Mouse (Mus musculus): Measurements from ENCODE around the gene Kbtbd4. TPM values are rescaled to one million over a fixed set of nuclear protein-coding genes. Genes with fewer than 3 reads are reported as not detected.
"Not testable (repeated sequence)": the region's sequence is repeated elsewhere in the genome, so short reads cannot be mapped to it uniquely, and the experiment has no call there.

Kbtbd4 gene
- polyA plus RNA-seq, 1 experiment from 2014 or later, result 55.2 TPM

DNA sequence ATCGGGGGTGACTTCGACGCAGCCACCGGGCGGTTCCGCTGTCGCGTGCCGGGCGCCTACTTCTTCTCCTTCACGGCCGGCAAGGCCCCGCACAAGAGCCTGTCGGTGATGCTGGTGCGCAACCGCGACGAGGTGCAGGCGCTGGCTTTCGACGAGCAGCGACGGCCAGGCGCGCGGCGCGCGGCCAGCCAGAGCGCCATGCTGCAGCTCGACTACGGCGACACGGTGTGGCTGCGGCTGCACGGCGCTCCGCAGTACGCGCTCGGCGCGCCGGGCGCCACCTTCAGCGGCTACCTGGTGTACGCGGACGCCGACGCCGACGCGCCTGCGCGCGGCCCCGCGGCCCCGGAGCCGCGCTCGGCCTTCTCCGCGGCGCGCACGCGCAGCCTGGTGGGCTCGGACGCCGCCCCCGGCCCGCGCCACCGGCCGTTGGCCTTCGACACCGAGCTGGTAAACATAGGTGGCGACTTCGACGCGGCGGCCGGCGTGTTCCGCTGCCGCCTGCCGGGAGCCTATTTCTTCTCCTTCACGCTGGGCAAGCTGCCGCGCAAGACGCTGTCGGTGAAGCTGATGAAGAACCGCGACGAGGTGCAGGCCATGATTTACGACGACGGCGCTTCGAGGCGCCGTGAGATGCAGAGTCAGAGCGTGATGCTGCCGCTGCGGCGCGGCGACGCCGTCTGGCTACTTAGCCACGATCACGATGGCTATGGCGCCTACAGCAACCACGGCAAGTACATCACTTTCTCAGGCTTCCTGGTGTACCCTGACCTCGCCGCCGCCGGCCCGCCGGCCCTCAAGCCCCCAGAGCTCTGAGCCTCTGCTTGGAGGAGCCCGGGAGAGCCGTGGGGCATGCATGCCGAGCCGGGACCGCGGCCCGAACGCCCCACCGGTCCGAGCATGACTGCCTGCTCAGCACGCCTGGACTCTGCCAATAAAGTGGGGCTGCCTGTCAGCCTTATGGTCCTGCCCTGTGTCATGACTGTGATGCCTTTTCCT is 14.7 kb upstream of the Kbtbd4 start:
- peak; percentile 89 for DNase-seq
- H3K4me1 ChIP-seq (ENCODE audit: control insufficient read depth, insufficient read depth, low read length), result peaks cover 30% of the 10 kb centered on the region
- H3K27me3 ChIP-seq (ENCODE audit: control insufficient read depth, insufficient read depth, low read length), result peaks cover 28% of the 10 kb centered on the region
- ATAC-seq (ENCODE audit: low FRiP score, low TSS enrichment), result peak; percentile 62
- H3K4me3 ChIP-seq (replicated peaks; ENCODE audit: low read depth, low read length), result peak overlapping the region; percentile 43
- H3K4me2 ChIP-seq (ENCODE audit: low read length), result peak overlapping the region; percentile 65
- H3K9ac ChIP-seq (replicated peaks; ENCODE audit: low read length), result peak overlapping the region; percentile 54
- peak overlapping the region; percentile 64 for H3K27ac ChIP-seq (replicated peaks; ENCODE audit: low read depth, low read length)
- H3K36me3 ChIP-seq (ENCODE audit: control insufficient read depth, insufficient read depth, low read length), result peaks cover 30% of the 10 kb centered on the region
- WGBS, result 4% methylated on average over 133 of the region's 133 CpGs
- no peaks in the 10 kb centered on the region for H3K9me3 ChIP-seq (ENCODE audit: control insufficient read depth, low read length)

DNA sequence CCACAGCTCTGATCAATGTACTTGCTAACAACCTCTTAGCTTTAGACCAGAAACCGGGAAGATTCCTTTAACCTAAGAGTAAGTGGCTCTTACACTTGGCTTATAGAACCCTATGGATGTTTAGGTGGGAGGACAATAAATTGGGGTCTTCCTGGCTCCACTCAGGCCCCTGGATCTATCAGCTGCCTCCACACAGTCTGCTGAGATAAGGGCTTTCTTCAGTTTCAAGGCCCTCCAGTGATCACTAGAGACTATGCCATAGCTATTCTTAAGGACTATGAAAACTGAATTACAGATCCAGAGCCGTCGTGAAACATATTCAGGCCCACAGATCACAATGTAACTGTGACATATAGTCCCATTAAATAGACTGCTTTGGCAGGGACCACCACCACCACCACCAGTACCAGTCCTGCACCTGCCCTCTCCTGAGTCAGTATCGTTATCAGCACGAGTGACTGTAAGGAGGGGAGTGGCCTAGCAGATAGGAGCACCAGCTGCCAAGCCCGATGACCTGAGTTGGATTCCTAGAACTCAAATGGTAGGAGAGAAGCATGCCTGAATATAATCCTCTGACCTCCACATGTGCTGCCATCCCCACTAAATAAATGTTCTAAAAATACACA is 10.8 kb upstream of the Kbtbd4 start:
- peaks cover 11% of the 10 kb centered on the region for H3K27me3 ChIP-seq (ENCODE audit: control insufficient read depth, insufficient read depth, low read length)
- H3K9ac ChIP-seq (replicated peaks; ENCODE audit: low read length), result no peak overlapping the region
- ATAC-seq (ENCODE audit: low FRiP score, low TSS enrichment) (no peak), DNase-seq (no peak)
- H3K27ac ChIP-seq (replicated peaks; ENCODE audit: low read depth, low read length), result no peak overlapping the region
- no peak overlapping the region for H3K4me3 ChIP-seq (replicated peaks; ENCODE audit: low read depth, low read length)
- no peak overlapping the region for H3K4me2 ChIP-seq (ENCODE audit: low read length)
- peaks cover 67% of the 10 kb centered on the region for H3K36me3 ChIP-seq (ENCODE audit: control insufficient read depth, insufficient read depth, low read length)
- no peaks in the 10 kb centered on the region for H3K9me3 ChIP-seq (ENCODE audit: control insufficient read depth, low read length)
- peaks cover 15% of the 10 kb centered on the region for H3K4me1 ChIP-seq (ENCODE audit: control insufficient read depth, insufficient read depth, low read length)
- 95% methylated on average over 6 of the region's 6 CpGs for WGBS

DNA sequence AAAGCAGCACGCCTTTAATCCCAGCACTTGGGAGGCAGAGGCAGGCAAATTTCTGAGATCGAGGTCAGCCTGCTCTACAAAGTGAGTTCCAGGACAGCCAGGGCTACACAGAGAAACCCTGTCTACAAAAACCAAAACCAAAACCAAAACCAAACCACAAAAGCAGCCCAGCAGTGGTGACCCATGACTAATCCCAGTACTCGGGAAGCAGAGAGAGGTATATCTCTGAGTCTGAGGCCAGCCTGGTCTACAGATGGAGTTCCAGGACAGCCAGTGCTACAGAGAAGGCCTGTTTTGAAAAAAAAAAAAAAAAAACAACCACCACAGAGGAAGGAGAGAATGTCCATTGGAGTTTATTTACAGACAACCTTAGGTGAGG is 10.3 kb upstream of the Kbtbd4 start:
- ATAC-seq (ENCODE audit: low FRiP score, low TSS enrichment); H3K27me3 ChIP-seq (ENCODE audit: control insufficient read depth, insufficient read depth, low read length); H3K4me3 ChIP-seq (replicated peaks; ENCODE audit: low read depth, low read length); H3K9me3 ChIP-seq (ENCODE audit: control insufficient read depth, low read length); H3K27ac ChIP-seq (replicated peaks; ENCODE audit: low read depth, low read length); H3K9ac ChIP-seq (replicated peaks; ENCODE audit: low read length); H3K4me2 ChIP-seq (ENCODE audit: low read length); DNase-seq: not testable (repeated sequence)
- Histone ChIP-seq H3K36me3 (ENCODE audit: control insufficient read depth, insufficient read depth, low read length) (peaks cover 72% of the 10 kb centered on the region), H3K4me1 (ENCODE audit: control insufficient read depth, insufficient read depth, low read length) (peaks cover 13% of the 10 kb centered on the region)
- 90% methylated on average over 3 of the region's 3 CpGs for WGBS

DNA sequence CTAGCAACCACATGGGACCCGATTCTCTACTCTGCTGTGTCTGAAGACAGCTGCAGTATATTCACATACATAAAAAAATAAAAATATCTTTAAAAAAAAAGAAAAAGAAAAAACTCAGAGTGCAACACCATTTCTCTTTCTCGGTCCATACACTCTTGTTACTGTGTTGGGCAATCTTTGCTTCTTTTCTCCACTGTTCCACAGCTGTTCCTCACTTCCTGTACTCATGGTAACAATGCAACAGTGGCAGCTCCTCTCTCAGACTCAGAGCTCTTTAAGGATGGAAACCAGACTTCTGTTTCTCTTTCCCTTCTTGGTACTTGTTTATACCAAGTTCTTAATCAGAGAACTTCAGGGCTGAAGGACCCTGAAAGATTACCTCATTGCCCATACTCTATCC is 1.1 kb upstream of the Kbtbd4 start:
- H3K4me2 ChIP-seq (ENCODE audit: low read length), result peak overlapping the region; percentile 60
- H3K9ac ChIP-seq (replicated peaks; ENCODE audit: low read length), result peak overlapping the region; percentile 95; the same call in 1 of the 2 replicates
- H3K36me3 ChIP-seq (ENCODE audit: control insufficient read depth, insufficient read depth, low read length), result peaks cover 44% of the 10 kb centered on the region
- DNase-seq, result no peak
- no peak for ATAC-seq (ENCODE audit: low FRiP score, low TSS enrichment)
- H3K4me3 ChIP-seq (replicated peaks; ENCODE audit: low read depth, low read length), result peak overlapping the region; percentile 91
- peaks cover 24% of the 10 kb centered on the region for H3K4me1 ChIP-seq (ENCODE audit: control insufficient read depth, insufficient read depth, low read length)
- 93% methylated on average over 2 of the region's 2 CpGs for WGBS
- no peaks in the 10 kb centered on the region for H3K9me3 ChIP-seq (ENCODE audit: control insufficient read depth, low read length)
- no peaks in the 10 kb centered on the region for H3K27me3 ChIP-seq (ENCODE audit: control insufficient read depth, insufficient read depth, low read length)
- no peak overlapping the region for H3K27ac ChIP-seq (replicated peaks; ENCODE audit: low read depth, low read length)

DNA sequence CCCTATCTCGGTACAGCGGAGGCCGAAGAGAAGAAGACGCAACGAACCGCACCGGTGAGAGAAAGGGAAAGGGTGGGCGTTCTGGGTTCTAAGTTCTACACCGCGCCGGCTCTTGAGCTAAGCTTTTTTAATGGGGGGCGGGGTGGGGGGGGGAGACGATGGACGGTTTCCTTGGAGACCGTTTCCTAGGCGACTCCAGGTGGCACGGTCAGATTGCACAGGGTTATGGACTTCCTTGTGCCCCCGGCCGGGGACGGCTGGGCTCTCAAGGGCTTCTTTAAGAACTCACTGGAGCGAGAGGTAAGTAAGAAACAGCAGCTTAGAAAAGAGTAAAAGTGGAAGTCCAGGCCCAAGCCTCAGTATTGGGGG is 300 bp downstream of the Kbtbd4 start:
- peak overlapping the region; percentile 95 for H3K9ac ChIP-seq (replicated peaks; ENCODE audit: low read length)
- peak overlapping the region; percentile 60 for H3K4me2 ChIP-seq (ENCODE audit: low read length)
- H3K36me3 ChIP-seq (ENCODE audit: control insufficient read depth, insufficient read depth, low read length), result peaks cover 48% of the 10 kb centered on the region
- no peak for DNase-seq
- peak overlapping the region; percentile 91 for H3K4me3 ChIP-seq (replicated peaks; ENCODE audit: low read depth, low read length)
- peaks cover 24% of the 10 kb centered on the region for H3K4me1 ChIP-seq (ENCODE audit: control insufficient read depth, insufficient read depth, low read length)
- no peaks in the 10 kb centered on the region for H3K9me3 ChIP-seq (ENCODE audit: control insufficient read depth, low read length)
- H3K27ac ChIP-seq (replicated peaks; ENCODE audit: low read depth, low read length), result peak overlapping the region; percentile 94
- under 1% methylated on average over 21 of the region's 21 CpGs for WGBS
- ATAC-seq (ENCODE audit: low FRiP score, low TSS enrichment), result peak; percentile 76
- no peaks in the 10 kb centered on the region for H3K27me3 ChIP-seq (ENCODE audit: control insufficient read depth, insufficient read depth, low read length)

DNA sequence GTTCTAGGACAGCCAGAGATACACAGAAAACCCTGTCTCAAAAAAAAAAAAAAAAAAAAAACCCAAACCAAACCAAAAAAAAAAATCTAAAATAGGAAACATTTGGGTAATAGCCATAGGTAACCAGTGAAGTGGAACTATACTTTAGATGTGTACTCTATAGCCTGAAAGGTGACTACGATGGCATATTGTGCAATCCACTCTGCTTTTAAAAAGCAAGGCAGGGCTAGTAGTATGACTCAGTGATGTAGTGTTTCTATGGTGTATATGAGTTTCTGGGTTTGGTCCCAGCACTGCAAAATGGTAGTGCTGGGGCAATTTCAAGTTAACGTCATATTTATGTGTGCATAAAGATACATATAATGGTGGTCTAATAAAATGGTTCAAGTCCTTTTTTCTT is 2.2 kb downstream of the Kbtbd4 start:
- no peaks in the 10 kb centered on the region for H3K27me3 ChIP-seq (ENCODE audit: control insufficient read depth, insufficient read depth, low read length)
- no peak overlapping the region for H3K9ac ChIP-seq (replicated peaks; ENCODE audit: low read length)
- DNase-seq, result no peak
- H3K4me1 ChIP-seq (ENCODE audit: control insufficient read depth, insufficient read depth, low read length), result peaks cover 24% of the 10 kb centered on the region
- no peak overlapping the region for H3K4me2 ChIP-seq (ENCODE audit: low read length)
- no peak for ATAC-seq (ENCODE audit: low FRiP score, low TSS enrichment)
- peaks cover 58% of the 10 kb centered on the region for H3K36me3 ChIP-seq (ENCODE audit: control insufficient read depth, insufficient read depth, low read length)
- WGBS, result 97% methylated on average over 2 of the region's 2 CpGs
- no peak overlapping the region for H3K27ac ChIP-seq (replicated peaks; ENCODE audit: low read depth, low read length)
- no peaks in the 10 kb centered on the region for H3K9me3 ChIP-seq (ENCODE audit: control insufficient read depth, low read length)
- no peak overlapping the region for H3K4me3 ChIP-seq (replicated peaks; ENCODE audit: low read depth, low read length)

DNA sequence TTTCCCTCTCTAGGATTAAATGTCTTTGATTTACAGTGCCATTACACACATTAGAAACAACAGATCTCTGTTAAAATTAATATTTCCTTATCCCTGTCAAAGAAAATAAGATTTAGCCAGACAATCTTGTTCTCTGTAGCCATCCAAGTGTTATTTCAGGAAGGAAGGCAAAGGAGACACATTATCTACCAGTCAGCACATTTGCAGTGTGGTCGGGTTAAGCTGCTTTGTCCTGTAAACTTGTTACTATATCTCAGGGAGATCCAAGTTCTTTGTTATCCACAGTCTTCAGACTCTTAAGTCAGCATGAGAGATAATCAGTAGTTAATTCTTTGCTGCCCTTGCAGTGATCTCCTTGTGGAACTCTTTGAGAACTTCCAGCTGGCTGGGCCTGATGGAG is 6.3 kb downstream of the Kbtbd4 start:
- no peak overlapping the region for H3K4me2 ChIP-seq (ENCODE audit: low read length)
- H3K9me3 ChIP-seq (ENCODE audit: control insufficient read depth, low read length), result no peaks in the 10 kb centered on the region
- H3K27ac ChIP-seq (replicated peaks; ENCODE audit: low read depth, low read length), result no peak overlapping the region
- H3K27me3 ChIP-seq (ENCODE audit: control insufficient read depth, insufficient read depth, low read length), result no peaks in the 10 kb centered on the region
- ATAC-seq (ENCODE audit: low FRiP score, low TSS enrichment) (no peak), DNase-seq (no peak)
- 87% methylated on average over 1 of the region's 1 CpGs for WGBS
- H3K4me1 ChIP-seq (ENCODE audit: control insufficient read depth, insufficient read depth, low read length), result peaks cover 16% of the 10 kb centered on the region
- H3K4me3 ChIP-seq (replicated peaks; ENCODE audit: low read depth, low read length), result no peak overlapping the region
- H3K9ac ChIP-seq (replicated peaks; ENCODE audit: low read length), result no peak overlapping the region
- peaks cover 71% of the 10 kb centered on the region for H3K36me3 ChIP-seq (ENCODE audit: control insufficient read depth, insufficient read depth, low read length)

DNA sequence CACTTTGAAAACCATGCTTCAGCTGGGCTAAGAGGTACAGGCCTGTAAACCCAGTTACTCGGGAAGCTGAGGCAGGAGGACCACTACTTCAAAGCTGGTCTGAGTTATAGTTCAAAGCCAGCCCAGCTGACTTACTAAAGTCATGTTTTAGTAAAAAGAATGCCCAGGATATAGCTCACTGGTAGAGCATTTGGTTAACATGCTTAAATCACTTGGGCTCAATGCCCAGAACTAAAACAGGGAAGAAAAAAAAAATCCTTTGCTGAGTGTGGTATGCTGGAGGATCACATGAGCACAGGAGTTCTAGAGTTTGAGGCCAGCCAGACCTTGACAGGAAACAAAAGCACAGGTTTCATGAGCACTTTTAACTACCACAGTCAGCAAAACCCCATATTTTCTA is 7.1 kb downstream of the Kbtbd4 start:
- ATAC-seq (ENCODE audit: low FRiP score, low TSS enrichment), result no peak
- H3K27ac ChIP-seq (replicated peaks; ENCODE audit: low read depth, low read length), result no peak overlapping the region
- no peak overlapping the region for H3K4me2 ChIP-seq (ENCODE audit: low read length)
- H3K4me3 ChIP-seq (replicated peaks; ENCODE audit: low read depth, low read length), result no peak overlapping the region
- DNase-seq, result no peak
- H3K9me3 ChIP-seq (ENCODE audit: control insufficient read depth, low read length), result no peaks in the 10 kb centered on the region
- 90% methylated on average over 1 of the region's 1 CpGs for WGBS
- H3K4me1 ChIP-seq (ENCODE audit: control insufficient read depth, insufficient read depth, low read length), result peaks cover 21% of the 10 kb centered on the region
- no peaks in the 10 kb centered on the region for H3K27me3 ChIP-seq (ENCODE audit: control insufficient read depth, insufficient read depth, low read length)
- H3K9ac ChIP-seq (replicated peaks; ENCODE audit: low read length), result no peak overlapping the region
- peaks cover 67% of the 10 kb centered on the region for H3K36me3 ChIP-seq (ENCODE audit: control insufficient read depth, insufficient read depth, low read length)

Data from midbrain, embryonic 14.5 days (tissue).